Mouse (Mus musculus) olfactory bulb, adult 2 months (tissue): Measurements from ENCODE around the gene Ubn2.

ENCODE experiments used
- CTCF ChIP-seq: fragments of 200-500 bp; IDR thresholded peaks from 2 replicates; pipeline ENCODE4 v1.5.1; 2012; ENCODE audit warnings: low read depth, mild to moderate bottlenecking, low read length, moderate library complexity; ENCODE audit not compliant: insufficient read depth
- POLR2A ChIP-seq: fragments of 200-500 bp; IDR thresholded peaks from 2 replicates; pipeline ENCODE4 v1.6.1; 2012; ENCODE audit warnings: mild to moderate bottlenecking, low read depth, low read length, moderate library complexity; ENCODE audit not compliant: insufficient read depth

GRCm38 (mm10) chr6:38550250-38551061, 116.7 kb downstream of the Ubn2 start:
- TF ChIP-seq POLR2A (no peak), CTCF (no peak)
